Mouse (Mus musculus): ENCODE measurements around the gene Plcb4. TPM values are rescaled to one million over a fixed set of nuclear protein-coding genes. Genes with fewer than 3 reads are reported as not detected.

Plcb4 gene
- total RNA-seq, 1 experiment = 24.0 TPM

- Histone ChIP-seq H3K27ac (ENCODE audit: insufficient read depth, low read depth, low read length, poor library complexity, severe bottlenecking) (no peak overlapping the region), H3K4me1 (ENCODE audit: control insufficient read depth in 2 of 2, insufficient read depth in 2 of 2, low read length in 2 of 2, poor library complexity in 1 of 2) (peaks cover 0 to 5% of the 10 kb centered on the region in 2 experiments; a peak in 1 of 4 replicates), H3K4me3 (ENCODE audit: insufficient read depth in 1 of 2, low read depth in 1 of 2, low read length in 2 of 2, poor library complexity in 1 of 2, severe bottlenecking in 1 of 2) (no peak overlapping the region), H3K9me3 (ENCODE audit: control insufficient read depth, insufficient read depth, low read depth, low read length) (no peaks in the 10 kb centered on the region), H3K9ac (ENCODE audit: insufficient read depth, low read depth, low read length, poor library complexity, severe bottlenecking) (no peak overlapping the region), H3K36me3 (ENCODE audit: control insufficient read depth, insufficient read depth, low read length, poor library complexity, severe bottlenecking) (no peaks in the 10 kb centered on the region)
- in situ Hi-C loops (cut with MboI; ENCODE audit: low sequenced_read_pairs in 2 of 2, unreplicated experiment in 2 of 2) = no loop called here
- DNase-seq (ENCODE audit: low read depth, low spot score) = no peak
- TF ChIP-seq ZC3H11A (IDR thresholded peaks at IDR 0.05; ENCODE audit: borderline replicate concordance, low read depth, low read length) (no peak), HCFC1 (IDR thresholded peaks at IDR 0.05; ENCODE audit: borderline replicate concordance, insufficient read depth, low read length) (no peak), MAFK (IDR thresholded peaks at IDR 0.05; ENCODE audit: insufficient read depth, low read depth, low read length) (no peak), ZNF384 (IDR thresholded peaks at IDR 0.05; ENCODE audit: low read depth, low read length) (no peak), CHD2 (IDR thresholded peaks at IDR 0.05; ENCODE audit: low read depth, low read length) (no peak)
These were observed 13.8 kb downstream of the Plcb4 start for GRCm38 (mm10) chr2:135672459-135673104.

- Histone ChIP-seq H3K27ac (ENCODE audit: insufficient read depth, low read depth, low read length, poor library complexity, severe bottlenecking) (no peak overlapping the region), H3K4me1 (ENCODE audit: control insufficient read depth in 2 of 2, insufficient read depth in 2 of 2, low read length in 2 of 2, poor library complexity in 1 of 2) (peaks cover 0 to 5% of the 10 kb centered on the region in 2 experiments; a peak in 1 of 4 replicates), H3K9me3 (ENCODE audit: control insufficient read depth, insufficient read depth, low read depth, low read length) (no peaks in the 10 kb centered on the region), H3K4me3 (ENCODE audit: insufficient read depth in 1 of 2, low read depth in 1 of 2, low read length in 2 of 2, poor library complexity in 1 of 2, severe bottlenecking in 1 of 2) (no peak overlapping the region), H3K9ac (ENCODE audit: insufficient read depth, low read depth, low read length, poor library complexity, severe bottlenecking) (no peak overlapping the region), H3K36me3 (ENCODE audit: control insufficient read depth, insufficient read depth, low read length, poor library complexity, severe bottlenecking) (no peaks in the 10 kb centered on the region)
- DNase-seq (ENCODE audit: low read depth, low spot score) = no peak
- no peak for TF ChIP-seq ZNF384 (IDR thresholded peaks at IDR 0.05; ENCODE audit: low read depth, low read length)
- TF ChIP-seq ZC3H11A (IDR thresholded peaks at IDR 0.05; ENCODE audit: borderline replicate concordance, low read depth, low read length) = no peak
- TF ChIP-seq CHD2 (IDR thresholded peaks at IDR 0.05; ENCODE audit: low read depth, low read length) = no peak
- TF ChIP-seq MAFK (IDR thresholded peaks at IDR 0.05; ENCODE audit: insufficient read depth, low read depth, low read length) = no peak
- no peak for TF ChIP-seq HCFC1 (IDR thresholded peaks at IDR 0.05; ENCODE audit: borderline replicate concordance, insufficient read depth, low read length)
- in situ Hi-C loops (cut with MboI; ENCODE audit: low sequenced_read_pairs in 2 of 2, unreplicated experiment in 2 of 2) = no loop called here
These were observed 14.8 kb downstream of the Plcb4 start for GRCm38 (mm10) chr2:135673649-135674048.

- H3K36me3 ChIP-seq (ENCODE audit: control insufficient read depth, insufficient read depth, low read length, poor library complexity, severe bottlenecking) = no peaks in the 10 kb centered on the region
- H3K27ac ChIP-seq (ENCODE audit: insufficient read depth, low read depth, low read length, poor library complexity, severe bottlenecking) = no peak overlapping the region
- DNase-seq (ENCODE audit: low read depth, low spot score) = no peak
- H3K4me1 ChIP-seq (ENCODE audit: control insufficient read depth in 2 of 2, insufficient read depth in 2 of 2, low read length in 2 of 2, poor library complexity in 1 of 2) = peaks cover 0 to 12% of the 10 kb centered on the region in 2 experiments; a peak in 2 of 4 replicates
- TF ChIP-seq CHD2 (IDR thresholded peaks at IDR 0.05; ENCODE audit: low read depth, low read length) = no peak
- no peak for TF ChIP-seq MAFK (IDR thresholded peaks at IDR 0.05; ENCODE audit: insufficient read depth, low read depth, low read length)
- no peak for TF ChIP-seq ZNF384 (IDR thresholded peaks at IDR 0.05; ENCODE audit: low read depth, low read length)
- TF ChIP-seq HCFC1 (IDR thresholded peaks at IDR 0.05; ENCODE audit: borderline replicate concordance, insufficient read depth, low read length) = no peak
- no peak for TF ChIP-seq ZC3H11A (IDR thresholded peaks at IDR 0.05; ENCODE audit: borderline replicate concordance, low read depth, low read length)
- H3K4me3 ChIP-seq (ENCODE audit: insufficient read depth in 1 of 2, low read depth in 1 of 2, low read length in 2 of 2, poor library complexity in 1 of 2, severe bottlenecking in 1 of 2) = no peak overlapping the region
- H3K9me3 ChIP-seq (ENCODE audit: control insufficient read depth, insufficient read depth, low read depth, low read length) = no peaks in the 10 kb centered on the region
- in situ Hi-C loops (cut with MboI; ENCODE audit: low sequenced_read_pairs in 2 of 2, unreplicated experiment in 2 of 2) = no loop called here
- H3K9ac ChIP-seq (ENCODE audit: insufficient read depth, low read depth, low read length, poor library complexity, severe bottlenecking) = no peak overlapping the region
These were observed 16.5 kb downstream of the Plcb4 start for GRCm38 (mm10) chr2:135675284-135675683.

GRCm38 (mm10) chr2:135676978-135677501 lies 18.2 kb downstream of the Plcb4 start:
- Histone ChIP-seq H3K4me3 (ENCODE audit: insufficient read depth in 1 of 2, low read depth in 1 of 2, low read length in 2 of 2, poor library complexity in 1 of 2, severe bottlenecking in 1 of 2) (no peak overlapping the region), H3K9ac (ENCODE audit: insufficient read depth, low read depth, low read length, poor library complexity, severe bottlenecking) (no peak overlapping the region), H3K36me3 (ENCODE audit: control insufficient read depth, insufficient read depth, low read length, poor library complexity, severe bottlenecking) (no peaks in the 10 kb centered on the region), H3K27ac (ENCODE audit: insufficient read depth, low read depth, low read length, poor library complexity, severe bottlenecking) (no peak overlapping the region), H3K4me1 (ENCODE audit: control insufficient read depth in 2 of 2, insufficient read depth in 2 of 2, low read length in 2 of 2, poor library complexity in 1 of 2) (peaks cover 0 to 12% of the 10 kb centered on the region in 2 experiments; a peak in 3 of 4 replicates), H3K9me3 (ENCODE audit: control insufficient read depth, insufficient read depth, low read depth, low read length) (no peaks in the 10 kb centered on the region)
- in situ Hi-C loops (cut with MboI; ENCODE audit: low sequenced_read_pairs in 2 of 2, unreplicated experiment in 2 of 2) = no loop called here
- no peak for DNase-seq (ENCODE audit: low read depth, low spot score)
- TF ChIP-seq MAFK (IDR thresholded peaks at IDR 0.05; ENCODE audit: insufficient read depth, low read depth, low read length) (no peak), CHD2 (IDR thresholded peaks at IDR 0.05; ENCODE audit: low read depth, low read length) (no peak), ZNF384 (IDR thresholded peaks at IDR 0.05; ENCODE audit: low read depth, low read length) (no peak), HCFC1 (IDR thresholded peaks at IDR 0.05; ENCODE audit: borderline replicate concordance, insufficient read depth, low read length) (no peak), ZC3H11A (IDR thresholded peaks at IDR 0.05; ENCODE audit: borderline replicate concordance, low read depth, low read length) (no peak)
